Mouse (Mus musculus) Patski (cell line): ENCODE results near the gene Gm14444. TPM values are rescaled to one million over a fixed set of nuclear protein-coding genes. Genes with fewer than 3 reads are reported as not detected.
"Not testable (repeated sequence)": the region's sequence is repeated elsewhere in the genome, so short reads cannot be mapped to it uniquely, and the experiment has no call there.

Experiments used
- ATAC-seq: fragments of 100-300 bp; one replicate; pipeline ENCODE4 v1.8.0; 2021
- CTCF ChIA-PET: fragments of 350-600 bp; sonication (Branson Sonifier 250); formaldehyde crosslinking; loops from one replicate; lab custom pipeline; 2022; ENCODE audit warnings: inconsistent platforms; lab: Charles Lee
- POLR2A ChIA-PET: fragments of 350-600 bp; sonication (Branson Sonifier 250); formaldehyde crosslinking; loops from one replicate; lab custom pipeline; 2022; ENCODE audit warnings: antibody characterized with exemption, inconsistent platforms; lab: Charles Lee
- DNase-seq: peaks from one replicate; pipeline ENCODE4 v3.0.0-alpha.2; 2011; ENCODE audit warnings: low read depth, low spot score
- H3K27me3 ChIP-seq: fragments of 371-371 bp; one replicate; pipeline ENCODE4 v1.5.1; 2021
- in situ Hi-C: fragments of 300-500 bp; cut with MboI; formaldehyde crosslinking; loops from 3 replicates; pipeline ENCODE4 v1.11.1; 2018; ENCODE audit warnings: low pct_unique_long_range_greater_than_20kb, mixed read lengths
- polyA plus RNA-seq: library from polyadenylated mRNA; unstranded; gene quantifications from one replicate; pipeline ENCODE4 v1.2.3, GENCODE M21; 2021

The Gm14444 gene
- 0.10 TPM for polyA plus RNA-seq

DNA sequence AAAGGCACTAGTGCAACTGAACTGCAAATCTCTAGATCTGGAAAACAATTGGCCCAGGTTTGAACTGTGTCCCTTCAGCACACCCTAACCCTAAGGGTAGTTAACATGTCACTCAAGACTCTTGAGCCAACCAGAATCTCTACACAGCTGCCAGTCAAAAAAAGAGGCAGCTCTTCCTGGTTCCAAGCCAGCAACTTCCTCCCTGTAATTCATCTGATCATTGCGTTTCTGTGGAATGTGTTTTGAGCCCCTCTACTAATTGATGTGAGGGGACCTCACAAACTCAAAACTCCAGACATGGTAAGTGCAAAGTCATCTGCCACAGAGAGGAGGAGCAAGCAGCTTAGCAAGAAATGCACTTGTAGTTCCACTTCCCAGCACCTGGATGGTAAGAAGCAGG, at the start of gene Gm14444:
Gene Gm14444 (plus strand): TSS at position 220 of the 400 bp plus-strand sequence.
- DNase-seq, CTCF ChIA-PET, ATAC-seq, POLR2A ChIA-PET, in situ Hi-C loops, H3K27me3 ChIP-seq: not testable (repeated sequence)

DNA sequence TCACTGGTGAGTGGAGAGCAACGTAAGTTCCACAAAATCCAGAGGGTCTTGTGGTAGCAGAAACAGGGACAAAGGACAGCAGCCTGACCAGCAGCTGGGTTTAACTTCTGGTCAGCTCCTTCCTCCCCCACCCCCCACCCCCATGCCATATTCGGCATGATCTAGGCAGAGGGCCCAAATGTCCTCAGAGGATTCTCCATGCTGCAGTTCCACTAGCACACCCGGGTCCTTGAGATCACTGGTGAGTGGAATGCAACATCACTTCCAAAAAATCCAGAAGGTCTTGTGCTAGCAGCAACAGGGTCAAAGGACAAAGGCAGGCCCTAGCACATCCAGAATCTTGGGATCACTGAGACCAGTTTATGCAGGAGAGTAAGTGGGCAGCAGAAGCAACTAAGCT, 44.6 kb upstream of the Gm14444 start:
- H3K27me3 ChIP-seq, CTCF ChIA-PET, in situ Hi-C loops, ATAC-seq, POLR2A ChIA-PET, DNase-seq: not testable (repeated sequence)

GRCm38 (mm10) chr2:175044268-175044667, 34.2 kb downstream of the Gm14444 start:
- ATAC-seq, POLR2A ChIA-PET, H3K27me3 ChIP-seq, DNase-seq, CTCF ChIA-PET, in situ Hi-C loops: not testable (repeated sequence)

GRCm38 (mm10) chr2:175067681-175068261, 57.7 kb downstream of the Gm14444 start, which contains the start of gene Gm14393:
TSS of gene Gm14393 (minus strand) at chr2:175067781.
- ATAC-seq, DNase-seq, H3K27me3 ChIP-seq, POLR2A ChIA-PET, CTCF ChIA-PET, in situ Hi-C loops: not testable (repeated sequence)

Other genes starting within 250 kb of the Gm14444 start
- gene Edn3, start 249.6 kb upstream of the Gm14444 start, polyA plus RNA-seq = not detected
- 0.36 TPM for gene Gm14393, start 57.5 kb downstream of the Gm14444 start, polyA plus RNA-seq
- gene Gm14399, start 131.8 kb downstream of the Gm14444 start, polyA plus RNA-seq = 13.0 TPM
- gene Gm14443, start 165.6 kb downstream of the Gm14444 start, polyA plus RNA-seq = 0.30 TPM
- gene Gm14391, start 196.7 kb downstream of the Gm14444 start, polyA plus RNA-seq = 17.1 TPM